Mouse (Mus musculus) cerebellum, adult 2 months (tissue): Measurements from ENCODE around the gene Ube2m.

ENCODE experiments used
- CTCF ChIP-seq: fragments of 200-500 bp; IDR thresholded peaks from 2 replicates; pipeline ENCODE4 v1.5.1; 2011; ENCODE audit warnings: low read depth, mild to moderate bottlenecking, control low read depth, low read length, moderate library complexity, borderline replicate concordance; ENCODE audit not compliant: insufficient read depth
- POLR2A ChIP-seq: fragments of 200-500 bp; IDR thresholded peaks from 2 replicates; pipeline ENCODE4 v1.6.1; 2011; ENCODE audit warnings: low read length, control low read depth, borderline replicate concordance; ENCODE audit not compliant: insufficient read depth

DNA sequence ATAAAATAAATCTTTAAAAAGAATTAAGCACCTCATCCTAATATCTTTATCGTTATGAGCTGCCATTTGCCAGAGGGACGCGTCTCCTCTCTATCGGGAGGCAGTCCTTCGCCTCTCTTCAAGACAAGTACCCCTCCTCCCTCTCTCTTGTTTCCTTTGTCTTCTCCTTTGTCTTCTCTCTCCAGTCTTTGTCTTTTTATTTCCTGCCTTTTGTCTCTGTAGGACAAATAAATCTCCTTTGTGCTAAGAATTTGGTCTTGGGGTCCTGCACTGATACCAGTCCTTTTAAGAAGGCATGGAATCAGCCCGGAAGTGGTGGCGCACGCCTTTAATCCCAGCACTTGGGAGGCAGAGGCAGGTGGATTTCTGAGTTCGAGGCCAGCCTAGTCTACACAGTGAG, 21.5 kb upstream of the Ube2m start:
- TF ChIP-seq POLR2A (no peak), CTCF (no peak)
